ENCODE assay signal across 13 mouse cellular contexts in genomic region chr7:101385866-101386452, GRCm38 (mm10). TPM values are rescaled to one million over a fixed set of nuclear protein-coding genes. Genes with fewer than 3 reads are reported as not detected.
DNase-seq lines count a peak whose midpoint lies in the region; ATAC-seq and TF ChIP-seq lines count a peak whose summit lies in the region.
"Had no signal": no experiment of that assay in that cellular context is flagged by ENCODE, and none has a peak within 500 bp of the region (broad histone marks: within the 10 kb centered on the region; RNA-seq: fewer than 3 reads in every experiment).

No protein-coding gene starts in this region.

- H3K4me1 ChIP-seq in forebrain, embryonic 12.5 days = peaks cover 10% of the 10 kb centered on the region
- 0 out of 2 replicates have a peak, but pooled peaks cover 5% of the 10 kb centered on the region for H3K4me1 ChIP-seq in forebrain, embryonic 11.5 days (replicated peaks; ENCODE audit: control insufficient read depth, insufficient read depth, low read length)
- H3K4me1 ChIP-seq in kidney, postnatal 0 days (replicated peaks; ENCODE audit: insufficient read depth, low read length) = peaks cover 27% of the 10 kb centered on the region; the same call in 1 of the 2 replicates
- no peaks in the 10 kb centered on the region for H3K4me1 ChIP-seq in intestine, postnatal 0 days (replicated peaks; ENCODE audit: control insufficient read depth, insufficient read depth, low read length)

- 58% methylated on average over 10 of the region's 10 CpGs for WGBS in forebrain, embryonic 12.5 days
- WGBS in forebrain, embryonic 11.5 days = 56% methylated on average over 10 of the region's 10 CpGs
- 40% methylated on average over 10 of the region's 10 CpGs for WGBS in kidney, postnatal 0 days
- 62% methylated on average over 10 of the region's 10 CpGs for WGBS in intestine, postnatal 0 days

- H3K9ac ChIP-seq in forebrain, embryonic 12.5 days = no peak overlapping the region
- no peak overlapping the region for H3K9ac ChIP-seq in forebrain, embryonic 11.5 days (ENCODE audit: low read length)
- peak overlapping the region; percentile 18; the same call in 1 of the 2 replicates for H3K9ac ChIP-seq in kidney, postnatal 0 days (ENCODE audit: low read depth, low read length)
- H3K9ac ChIP-seq in intestine, postnatal 0 days (ENCODE audit: low read depth, low read length) = 0 out of 2 replicates have a peak overlapping the region, but pooled peaks have one; percentile 22
- H3K9ac ChIP-seq: limb, embryonic 12.5 days had no signal

- H3K9me3 ChIP-seq in forebrain, embryonic 12.5 days = no peaks in the 10 kb centered on the region
- no peaks in the 10 kb centered on the region for H3K9me3 ChIP-seq in forebrain, embryonic 11.5 days (ENCODE audit: control insufficient read depth, low read length)
- no peaks in the 10 kb centered on the region for H3K9me3 ChIP-seq in kidney, postnatal 0 days (replicated peaks; ENCODE audit: low read length)
- H3K9me3 ChIP-seq in intestine, postnatal 0 days (ENCODE audit: control insufficient read depth) = no peaks in the 10 kb centered on the region
- H3K9me3 ChIP-seq: limb, embryonic 12.5 days had no signal

- H3K27me3 ChIP-seq in forebrain, embryonic 12.5 days = no peaks in the 10 kb centered on the region
- H3K27me3 ChIP-seq in forebrain, embryonic 11.5 days (ENCODE audit: control insufficient read depth, insufficient read depth, low read length) = no peaks in the 10 kb centered on the region
- no peaks in the 10 kb centered on the region for H3K27me3 ChIP-seq in kidney, postnatal 0 days (ENCODE audit: insufficient read depth, low read length)
- H3K27me3 ChIP-seq in intestine, postnatal 0 days (replicated peaks; ENCODE audit: control insufficient read depth, insufficient read depth, low read length) = no peaks in the 10 kb centered on the region
- H3K27me3 ChIP-seq: limb, embryonic 12.5 days had no signal

- no peak overlapping the region for H3K4me3 ChIP-seq in forebrain, embryonic 12.5 days (replicated peaks)
- no peak overlapping the region for H3K4me3 ChIP-seq in forebrain, embryonic 11.5 days (ENCODE audit: low read depth, low read length)
- no peak overlapping the region for H3K4me3 ChIP-seq in kidney, postnatal 0 days (replicated peaks; ENCODE audit: low read depth, low read length)
- H3K4me3 ChIP-seq in intestine, postnatal 0 days (ENCODE audit: low read depth, low read length) = no peak overlapping the region
- H3K4me3 ChIP-seq: limb, embryonic 12.5 days had no signal

- H3K4me2 ChIP-seq in forebrain, embryonic 12.5 days = no peak overlapping the region
- no peak overlapping the region for H3K4me2 ChIP-seq in forebrain, embryonic 11.5 days (ENCODE audit: low read depth, low read length, severe bottlenecking)
- H3K4me2 ChIP-seq in kidney, postnatal 0 days (ENCODE audit: low read length) = peak overlapping the region; percentile 10
- peak overlapping the region; percentile 38; the same call in 1 of the 2 replicates for H3K4me2 ChIP-seq in intestine, postnatal 0 days (replicated peaks; ENCODE audit: low read depth)
- H3K4me2 ChIP-seq: limb, embryonic 12.5 days had no signal

- no peak overlapping the region for H3K27ac ChIP-seq in forebrain, embryonic 12.5 days
- H3K27ac ChIP-seq in forebrain, embryonic 11.5 days (ENCODE audit: low read depth, low read length) = no peak overlapping the region
- H3K27ac ChIP-seq in kidney, postnatal 0 days = peak overlapping the region; percentile 83
- no peak overlapping the region for H3K27ac ChIP-seq in intestine, postnatal 0 days (ENCODE audit: low read depth, low read length)
- H3K27ac ChIP-seq: limb, embryonic 12.5 days had no signal

- no peak for DNase-seq in forebrain, embryonic 11.5 days (ENCODE audit: low spot score)
- DNase-seq in kidney, postnatal 0 days (ENCODE audit: low spot score) = peak; percentile 66
- no peak for DNase-seq in kidney, adult 18-20 months
- DNase-seq in lung, postnatal 4 days = peak; percentile 52 to 71
- no peak for DNase-seq in frontal cortex, postnatal 10 days (ENCODE audit: low spot score in 2 of 2)
- DNase-seq in thymus, postnatal 4 days = no peak
- DNase-seq: adrenal gland, postnatal 36 days; cerebellum, adult 8-10 months; gastrocnemius, postnatal 25 days had no signal

- ATAC-seq in forebrain, embryonic 12.5 days (ENCODE audit: low FRiP score) = 0 out of 2 replicates have a peak, but pooled peaks have one; percentile 20
- ATAC-seq in forebrain, embryonic 11.5 days (replicated peaks; ENCODE audit: low FRiP score) = no peak
- peak; percentile 48 for ATAC-seq in kidney, postnatal 0 days (replicated peaks; ENCODE audit: low FRiP score, low read depth)
- no peak for ATAC-seq in intestine, postnatal 0 days

- no peaks in the 10 kb centered on the region for H3K36me3 ChIP-seq in forebrain, embryonic 12.5 days (replicated peaks)
- no peaks in the 10 kb centered on the region for H3K36me3 ChIP-seq in forebrain, embryonic 11.5 days (ENCODE audit: control insufficient read depth, insufficient read depth, low read length)
- H3K36me3 ChIP-seq in kidney, postnatal 0 days (ENCODE audit: insufficient read depth, low read length) = peaks cover 19% of the 10 kb centered on the region; the same call in 1 of the 2 replicates
- peaks cover 43% of the 10 kb centered on the region for H3K36me3 ChIP-seq in intestine, postnatal 0 days (ENCODE audit: control insufficient read depth, insufficient read depth)

- no peak for TF ChIP-seq CTCF in kidney, postnatal 0 days (IDR thresholded peaks at IDR 0.05; ENCODE audit: low read depth)
- TF ChIP-seq CTCF in intestine, postnatal 0 days (IDR thresholded peaks at IDR 0.05; ENCODE audit: low read depth) = no peak

RNA-seq across cellular contexts. Expression of gene Gm45837, which starts 24.7 kb away (rescaled TPM):
- not detected in 2 replicates for polyA plus RNA-seq in forebrain, embryonic 12.5 days (2016; fragmentation: Nextera tagmentation; extraction: Ambion mirVana)
- not detected in 2 replicates for polyA plus RNA-seq in forebrain, embryonic 11.5 days (2014; fragmentation: Nextera tagmentation; extraction: Ambion mirVana)
- polyA plus RNA-seq in kidney, postnatal 0 days (2015; fragmentation: Nextera tagmentation; extraction: Ambion mirVana) = 4.5 and 5.3 TPM in 2 replicates
- not detected in 2 replicates for polyA plus RNA-seq in intestine, postnatal 0 days (2015; fragmentation: Nextera tagmentation; extraction: Ambion mirVana)
- polyA plus RNA-seq: limb, embryonic 12.5 days; spleen, adult 2 months had no signal

RNA-seq across cellular contexts. Expression of gene Pde2a, which starts 35.5 kb away (rescaled TPM):
- 23.1 and 25.7 TPM in 2 replicates for polyA plus RNA-seq in forebrain, embryonic 12.5 days (2016; fragmentation: Nextera tagmentation; extraction: Ambion mirVana)
- 18.6 and 22.7 TPM in 2 replicates for polyA plus RNA-seq in forebrain, embryonic 11.5 days (2014; fragmentation: Nextera tagmentation; extraction: Ambion mirVana)
- 21.0 and 22.1 TPM in 2 replicates for polyA plus RNA-seq in kidney, postnatal 0 days (2015; fragmentation: Nextera tagmentation; extraction: Ambion mirVana)
- polyA plus RNA-seq in intestine, postnatal 0 days (2015; fragmentation: Nextera tagmentation; extraction: Ambion mirVana) = 11.1 and 11.2 TPM in 2 replicates

RNA-seq across cellular contexts. Expression of gene Arap1, which starts 38.1 kb away (rescaled TPM):
- 11.9 and 13.4 TPM in 2 replicates for polyA plus RNA-seq in forebrain, embryonic 12.5 days (2016; fragmentation: Nextera tagmentation; extraction: Ambion mirVana)
- 10.5 and 14.5 TPM in 2 replicates for polyA plus RNA-seq in forebrain, embryonic 11.5 days (2014; fragmentation: Nextera tagmentation; extraction: Ambion mirVana)
- 65.8 and 70.4 TPM in 2 replicates for polyA plus RNA-seq in kidney, postnatal 0 days (2015; fragmentation: Nextera tagmentation; extraction: Ambion mirVana)
- polyA plus RNA-seq in intestine, postnatal 0 days (2015; fragmentation: Nextera tagmentation; extraction: Ambion mirVana) = 31.2 and 35.3 TPM in 2 replicates

Comparison
In these comparisons a context has a peak if more than half of its experiments do, and no peak if none do; other contexts are left out.
1. ATAC-seq: peak in forebrain, embryonic 12.5 days (single experiment) and kidney, postnatal 0 days (single experiment); none in forebrain, embryonic 11.5 days (single experiment) and intestine, postnatal 0 days (single experiment).
2. DNase-seq: peak in kidney, postnatal 0 days (single experiment) and lung, postnatal 4 days (2 of 2); none in forebrain, embryonic 11.5 days (single experiment), kidney, adult 18-20 months (single experiment), frontal cortex, postnatal 10 days (0 of 2) and thymus, postnatal 4 days (single experiment).
3. H3K4me2 ChIP-seq: peak in kidney, postnatal 0 days (single experiment) and intestine, postnatal 0 days (single experiment); none in forebrain, embryonic 12.5 days (single experiment) and forebrain, embryonic 11.5 days (single experiment).
4. H3K9ac ChIP-seq: peak in kidney, postnatal 0 days (single experiment) and intestine, postnatal 0 days (single experiment); none in forebrain, embryonic 12.5 days (single experiment) and forebrain, embryonic 11.5 days (single experiment).